Mouse (Mus musculus) lung, adult 2 months (tissue): Measurements from ENCODE around the gene Gm20388. TPM values are rescaled to one million over a fixed set of nuclear protein-coding genes. Genes with fewer than 3 reads are reported as not detected.
"Not testable (repeated sequence)": the region's sequence is repeated elsewhere in the genome, so short reads cannot be mapped to it uniquely, and the experiment has no call there.

Experiments used
- DNase-seq: peaks from one replicate; pipeline ENCODE4 v3.0.0; 2022
- H3K4me1 ChIP-seq: fragments of 200-500 bp; 2 replicates; pipeline ENCODE4 v1.6.1; 2011; ENCODE audit warnings: low read length; ENCODE audit not compliant: control insufficient read depth, insufficient read depth
- H3K4me3 ChIP-seq: fragments of 200-500 bp; replicated peaks from 2 replicates; pipeline ENCODE3; 2011; ENCODE audit warnings: low read depth, mild to moderate bottlenecking, control low read depth, low read length; ENCODE audit errors: extremely low read depth
- CTCF ChIP-seq: fragments of 200-500 bp; IDR thresholded peaks from 2 replicates; pipeline ENCODE4 v1.5.1; 2011; ENCODE audit warnings: mild to moderate bottlenecking, low read length, control low read depth; ENCODE audit not compliant: insufficient read depth
- POLR2A ChIP-seq: fragments of 200-500 bp; IDR thresholded peaks from 2 replicates; pipeline ENCODE4 v1.6.1; 2011; ENCODE audit warnings: low read depth, mild to moderate bottlenecking, control low read depth, low read length, borderline replicate concordance; ENCODE audit errors: extremely low read depth
- WGBS: fragments of 180-500 bp; shearing (Covaris S2); methylation state at CpG from one replicate; pipeline ENCODE4 v1.1.7; 2018; 5-methylcytosine and 5-hydroxymethylcytosine counted together
- polyA plus RNA-seq: library from polyadenylated mRNA; depleted of rRNA; stranded (reverse); fragments of >200 nt; gene quantifications from 2 replicates; pipeline ENCODE4 v1.2.3, GENCODE M21; 2012

The Gm20388 gene
- polyA plus RNA-seq, 1 experiment: 67.8 TPM

DNA sequence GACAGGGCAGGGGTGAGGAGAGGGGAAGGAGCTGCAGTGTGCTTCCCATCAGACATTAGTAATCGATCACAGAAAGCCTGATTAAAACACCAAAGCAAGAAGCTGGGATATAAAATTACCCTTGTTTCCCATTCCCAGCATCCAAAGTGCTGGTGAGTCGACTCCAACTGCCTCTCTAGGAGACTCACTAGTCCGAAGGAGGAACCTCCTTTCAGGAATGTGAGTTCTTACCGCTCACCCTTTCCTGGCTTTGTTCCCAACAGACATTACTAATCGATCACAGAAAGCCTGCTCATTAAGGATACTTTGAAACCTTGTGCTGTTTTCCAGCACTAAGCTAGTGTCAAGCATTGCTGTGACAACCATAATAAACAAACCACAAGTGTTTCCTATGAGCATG is 1526.0 kb downstream of the Gm20388 start:
- WGBS: 28% methylated on average over 5 of the region's 5 CpGs
- no peak overlapping the region for H3K4me3 ChIP-seq
- no peaks in the 10 kb centered on the region for H3K4me1 ChIP-seq
- no peak for DNase-seq
- TF ChIP-seq POLR2A (no peak), CTCF (no peak)

GRCm38 (mm10) chr8:121437506-121437905 is 1526.9 kb downstream of the Gm20388 start:
- H3K4me1 ChIP-seq: no peaks in the 10 kb centered on the region
- H3K4me3 ChIP-seq: no peak overlapping the region
- TF ChIP-seq POLR2A (no peak), CTCF (no peak)
- WGBS: 62% methylated on average over 6 of the region's 6 CpGs
- DNase-seq: no peak

DNA sequence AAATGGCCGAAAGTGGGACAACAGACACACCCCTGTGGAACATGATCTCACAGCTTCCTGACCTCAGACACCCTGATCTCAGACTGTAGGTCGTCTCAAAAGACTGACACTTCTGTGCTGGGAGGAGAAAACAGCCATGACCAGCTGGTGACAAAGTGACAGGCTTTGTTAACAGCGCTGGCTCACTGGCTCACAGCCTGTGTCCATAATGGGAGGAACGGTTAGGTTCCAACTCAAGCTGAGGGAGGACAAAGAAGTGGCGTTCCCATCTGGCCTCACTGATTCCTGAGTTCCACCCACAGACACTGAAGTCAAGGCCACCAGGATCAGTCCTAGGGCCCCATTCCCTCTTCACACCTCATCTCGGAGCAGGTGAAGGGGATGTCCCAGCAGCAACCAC is 1527.5 kb downstream of the Gm20388 start:
- no peaks in the 10 kb centered on the region for H3K4me1 ChIP-seq
- 51% methylated on average over 6 of the region's 6 CpGs for WGBS
- DNase-seq: no peak
- H3K4me3 ChIP-seq: no peak overlapping the region
- no peak for TF ChIP-seq POLR2A
- no peak for TF ChIP-seq CTCF

- WGBS: 72% methylated on average over 4 of the region's 4 CpGs
- DNase-seq: no peak
- Histone ChIP-seq H3K4me3 (no peak overlapping the region), H3K4me1 (no peaks in the 10 kb centered on the region)
- TF ChIP-seq CTCF: no peak
- TF ChIP-seq POLR2A: no peak
These were observed 1528.7 kb downstream of the Gm20388 start for GRCm38 (mm10) chr8:121439351-121439750.

- TF ChIP-seq CTCF (no peak), POLR2A (no peak)
- H3K4me3 ChIP-seq: no peak overlapping the region
- no peaks in the 10 kb centered on the region for H3K4me1 ChIP-seq
- no peak for DNase-seq
- 57% methylated on average over 7 of the region's 7 CpGs for WGBS
These were observed 1532.7 kb downstream of the Gm20388 start for GRCm38 (mm10) chr8:121443361-121443760.

- H3K4me3 ChIP-seq, H3K4me1 ChIP-seq, DNase-seq: not testable (repeated sequence)
- 81% methylated on average over 1 of the region's 1 CpGs for WGBS
These were observed 1533.9 kb downstream of the Gm20388 start for GRCm38 (mm10) chr8:121444521-121444920.

DNA sequence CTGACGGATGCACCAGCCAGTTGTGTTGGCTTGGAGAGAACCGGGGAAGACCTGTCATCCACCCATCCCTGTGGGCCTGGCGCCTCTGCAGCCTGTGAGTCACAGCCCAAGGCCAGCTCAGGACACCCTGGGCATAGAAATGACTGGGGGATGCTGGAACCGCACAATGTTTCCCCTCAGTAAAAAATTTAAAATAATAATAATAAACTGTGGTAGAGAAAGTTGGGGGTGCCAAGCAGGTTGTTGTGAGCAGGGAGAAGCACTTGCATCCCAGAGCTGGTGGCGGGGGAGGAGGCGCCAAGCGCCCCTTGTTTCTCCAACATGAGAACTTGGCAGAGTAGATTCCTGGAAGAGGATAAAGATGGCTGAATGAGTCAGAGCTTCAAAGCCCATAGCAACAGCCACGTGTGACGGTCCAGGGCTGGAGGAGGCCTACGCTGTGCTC is 1534.4 kb downstream of the Gm20388 start:
- Histone ChIP-seq H3K4me3 (no peak overlapping the region), H3K4me1 (no peaks in the 10 kb centered on the region)
- DNase-seq: no peak
- WGBS: 82% methylated on average over 10 of the region's 10 CpGs
- TF ChIP-seq POLR2A: no peak
- no peak for TF ChIP-seq CTCF

DNA sequence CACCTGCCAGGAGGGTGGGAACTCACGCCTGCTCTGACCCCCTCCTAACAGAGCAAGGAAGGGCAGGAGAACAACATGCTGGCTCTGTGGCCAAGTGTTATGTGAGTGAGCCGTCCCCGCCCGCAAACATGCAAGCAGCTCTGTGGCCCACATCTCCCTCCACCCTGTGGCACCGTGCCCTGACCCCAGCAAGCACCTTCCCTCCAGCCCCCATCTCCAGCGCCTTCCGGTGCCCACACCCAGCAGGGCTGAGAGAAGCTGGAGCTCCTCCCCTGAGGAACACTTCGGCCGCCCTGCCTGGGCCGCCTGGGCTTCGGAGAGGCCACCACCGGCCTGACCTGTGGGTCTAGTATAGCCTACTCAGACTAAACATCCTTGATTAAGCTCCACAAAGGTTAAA is 1535.5 kb downstream of the Gm20388 start:
- H3K4me3 ChIP-seq: no peak overlapping the region
- TF ChIP-seq POLR2A: no peak
- no peak for TF ChIP-seq CTCF
- no peaks in the 10 kb centered on the region for H3K4me1 ChIP-seq
- 39% methylated on average over 12 of the region's 12 CpGs for WGBS
- no peak for DNase-seq

DNA sequence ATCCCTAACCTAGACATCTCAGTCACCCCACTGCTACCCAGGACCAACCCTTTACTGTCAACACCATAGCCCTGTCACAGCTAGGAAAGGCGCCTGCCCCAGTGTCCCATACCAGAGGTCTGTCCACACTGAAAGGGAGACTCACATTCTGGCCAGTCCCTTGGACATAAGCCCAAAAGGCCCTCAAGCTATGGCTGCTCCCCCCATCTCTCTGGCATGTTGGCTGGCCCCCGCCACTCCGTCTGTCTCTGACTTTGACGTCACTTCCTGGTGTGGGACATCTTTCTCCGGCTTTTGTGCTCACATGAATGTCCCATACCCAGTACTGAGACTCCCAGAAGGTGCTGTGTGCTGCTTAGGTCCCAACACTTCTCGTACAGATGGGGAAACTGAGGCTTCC is 1536.2 kb downstream of the Gm20388 start:
- H3K4me3 ChIP-seq: no peak overlapping the region
- H3K4me1 ChIP-seq: peaks cover 2% of the 10 kb centered on the region; the same call in 1 of the 2 replicates
- WGBS: 58% methylated on average over 6 of the region's 6 CpGs
- no peak for TF ChIP-seq CTCF
- no peak for TF ChIP-seq POLR2A
- DNase-seq: no peak

DNA sequence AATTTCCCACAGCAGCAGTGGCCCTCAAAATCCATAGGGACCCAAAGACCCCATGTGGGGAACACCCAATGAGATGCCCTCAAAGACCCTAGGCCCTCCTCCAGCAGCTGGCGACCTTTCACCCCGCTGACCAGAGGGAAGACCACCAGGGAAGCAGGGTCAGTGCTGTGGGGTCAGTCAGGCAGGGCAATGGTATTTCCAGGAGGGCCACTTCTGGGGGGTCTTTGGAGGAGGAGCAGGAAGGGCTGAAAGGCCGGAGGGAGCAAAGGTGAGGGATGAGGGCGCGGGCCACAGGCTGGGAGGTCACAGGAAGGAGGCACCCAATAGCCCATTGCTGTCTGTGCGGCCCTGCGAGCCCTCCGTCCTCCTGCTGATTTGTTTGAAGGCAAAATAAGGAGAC is 1539.6 kb downstream of the Gm20388 start:
- H3K4me3 ChIP-seq: no peak overlapping the region
- 76% methylated on average over 8 of the region's 8 CpGs for WGBS
- TF ChIP-seq CTCF (no peak), POLR2A (no peak)
- peaks cover 2% of the 10 kb centered on the region; the same call in 1 of the 2 replicates for H3K4me1 ChIP-seq
- DNase-seq: no peak
